Mouse (Mus musculus) brown adipose tissue, adult 24 weeks (tissue): ENCODE measurements around the gene Psat1. TPM values are rescaled to one million over a fixed set of nuclear protein-coding genes. Genes with fewer than 3 reads are reported as not detected.
A peak's percentile ranks its signal among the peaks of the same experiment; 100 is the strongest.

ENCODE experiments used
- H3K27ac ChIP-seq: fragments of 200-500 bp; replicated peaks from 2 replicates; pipeline ENCODE4 v1.5.1; 2012; ENCODE audit warnings: low read depth, mild to moderate bottlenecking, low read length
- H3K4me1 ChIP-seq: fragments of 200-500 bp; 2 replicates; pipeline ENCODE4 v1.6.1; 2012; ENCODE audit warnings: low read length, mixed read lengths; ENCODE audit not compliant: control insufficient read depth, insufficient read depth, insufficient read length
- H3K4me3 ChIP-seq: fragments of 200-500 bp; 2 replicates; pipeline ENCODE4 v1.5.1; 2012; ENCODE audit warnings: low read depth, mild to moderate bottlenecking, low read length, moderate library complexity; ENCODE audit not compliant: insufficient read depth
- polyA plus RNA-seq: library from polyadenylated mRNA; stranded (reverse); fragments of >200 nt; gene quantifications from 2 replicates; pipeline ENCODE4 v1.2.4, GENCODE M21; 2012; ENCODE audit not compliant: missing spikeins, insufficient read depth, insufficient read length

Gene Psat1
- polyA plus RNA-seq, 1 experiment = 11.5 TPM

- Histone ChIP-seq H3K4me3 (no peak overlapping the region), H3K27ac (no peak overlapping the region), H3K4me1 (peaks cover 11% of the 10 kb centered on the region; the same call in 1 of the 2 replicates)
These were observed 39.1 kb downstream of the Psat1 start for GRCm38 (mm10) chr19:15908016-15908415.

DNA sequence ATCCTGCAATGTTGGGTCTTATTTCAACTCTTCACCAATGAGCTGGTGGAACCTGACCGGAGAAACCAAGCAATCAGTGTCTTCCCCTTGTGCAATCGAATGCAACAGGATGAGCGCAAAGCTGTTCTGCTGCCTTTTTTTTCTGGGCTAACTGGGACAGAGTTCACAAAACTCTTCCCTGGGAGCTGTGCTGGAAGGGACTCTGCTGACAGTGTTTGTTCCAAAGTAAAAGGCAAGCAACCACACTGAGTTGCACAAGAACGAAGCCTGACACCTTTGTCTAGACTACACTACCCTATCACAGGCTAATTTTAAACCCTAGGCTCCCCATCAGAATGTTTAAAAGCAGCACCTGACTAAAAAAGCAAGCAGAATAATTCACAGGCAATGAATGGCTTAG is 42.4 kb downstream of the Psat1 start:
- H3K27ac ChIP-seq = peak overlapping the region; percentile 57; the same call in 1 of the 2 replicates
- H3K4me1 ChIP-seq = peaks cover 11% of the 10 kb centered on the region; the same call in 1 of the 2 replicates
- no peak overlapping the region for H3K4me3 ChIP-seq

- no peak overlapping the region for H3K4me3 ChIP-seq
- peak overlapping the region; percentile 69 for H3K27ac ChIP-seq
- H3K4me1 ChIP-seq = peaks cover 11% of the 10 kb centered on the region; the same call in 1 of the 2 replicates
These were observed 43.3 kb downstream of the Psat1 start for GRCm38 (mm10) chr19:15903508-15904480.

- H3K4me3 ChIP-seq = no peak overlapping the region
- no peaks in the 10 kb centered on the region for H3K4me1 ChIP-seq
- H3K27ac ChIP-seq = no peak overlapping the region
These were observed 51.5 kb downstream of the Psat1 start for GRCm38 (mm10) chr19:15895681-15896080.

- H3K4me1 ChIP-seq = no peaks in the 10 kb centered on the region
- H3K4me3 ChIP-seq = no peak overlapping the region
- H3K27ac ChIP-seq = no peak overlapping the region
These were observed 55.0 kb downstream of the Psat1 start for GRCm38 (mm10) chr19:15892146-15892545.

DNA sequence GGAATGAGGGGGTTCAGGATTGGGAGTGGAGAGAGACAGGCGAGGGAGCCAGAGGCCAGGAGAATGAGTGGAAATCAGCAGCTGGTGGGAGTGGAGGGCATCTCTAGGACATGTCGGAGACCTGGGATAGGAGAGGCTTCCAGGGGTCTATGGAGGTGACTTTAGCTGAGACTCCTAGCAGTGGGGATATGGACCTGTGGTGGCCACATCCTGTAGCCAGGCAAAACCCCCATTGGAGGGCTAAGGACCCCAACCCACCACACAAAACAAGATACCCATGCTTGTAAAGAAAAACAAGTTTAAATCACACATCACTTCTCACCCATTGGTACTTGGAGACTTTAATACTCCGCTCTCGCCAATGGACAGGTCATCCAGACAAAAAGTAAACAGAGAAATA is 58.7 kb downstream of the Psat1 start:
- Histone ChIP-seq H3K4me1 (no peaks in the 10 kb centered on the region), H3K27ac (no peak overlapping the region), H3K4me3 (no peak overlapping the region)

GRCm38 (mm10) chr19:15882705-15883426 is 64.3 kb downstream of the Psat1 start:
- H3K27ac ChIP-seq = no peak overlapping the region
- no peaks in the 10 kb centered on the region for H3K4me1 ChIP-seq
- no peak overlapping the region for H3K4me3 ChIP-seq

- H3K4me3 ChIP-seq = no peak overlapping the region
- H3K27ac ChIP-seq = no peak overlapping the region
- H3K4me1 ChIP-seq = no peaks in the 10 kb centered on the region
These were observed 66.4 kb downstream of the Psat1 start for GRCm38 (mm10) chr19:15880731-15881130.

DNA sequence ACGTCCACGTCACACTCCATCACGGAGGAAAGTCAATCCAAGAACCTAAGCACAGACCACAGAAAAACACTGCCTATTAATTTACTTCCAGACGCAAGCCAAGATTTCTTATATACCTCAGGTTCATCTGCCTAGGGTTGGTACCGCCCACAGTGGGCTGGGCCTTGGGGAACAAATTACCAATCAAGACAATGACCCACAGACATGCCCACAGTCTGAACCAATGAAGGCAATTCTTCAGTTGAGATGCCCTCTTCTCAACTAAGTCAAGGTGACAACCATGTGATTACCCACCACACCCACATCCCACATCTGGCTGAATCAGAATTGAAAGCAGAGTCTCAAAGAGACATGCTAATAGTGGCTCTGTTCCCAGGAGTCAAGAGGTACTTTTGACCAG is 67.9 kb downstream of the Psat1 start:
- Histone ChIP-seq H3K4me1 (no peaks in the 10 kb centered on the region), H3K4me3 (no peak overlapping the region), H3K27ac (no peak overlapping the region)

DNA sequence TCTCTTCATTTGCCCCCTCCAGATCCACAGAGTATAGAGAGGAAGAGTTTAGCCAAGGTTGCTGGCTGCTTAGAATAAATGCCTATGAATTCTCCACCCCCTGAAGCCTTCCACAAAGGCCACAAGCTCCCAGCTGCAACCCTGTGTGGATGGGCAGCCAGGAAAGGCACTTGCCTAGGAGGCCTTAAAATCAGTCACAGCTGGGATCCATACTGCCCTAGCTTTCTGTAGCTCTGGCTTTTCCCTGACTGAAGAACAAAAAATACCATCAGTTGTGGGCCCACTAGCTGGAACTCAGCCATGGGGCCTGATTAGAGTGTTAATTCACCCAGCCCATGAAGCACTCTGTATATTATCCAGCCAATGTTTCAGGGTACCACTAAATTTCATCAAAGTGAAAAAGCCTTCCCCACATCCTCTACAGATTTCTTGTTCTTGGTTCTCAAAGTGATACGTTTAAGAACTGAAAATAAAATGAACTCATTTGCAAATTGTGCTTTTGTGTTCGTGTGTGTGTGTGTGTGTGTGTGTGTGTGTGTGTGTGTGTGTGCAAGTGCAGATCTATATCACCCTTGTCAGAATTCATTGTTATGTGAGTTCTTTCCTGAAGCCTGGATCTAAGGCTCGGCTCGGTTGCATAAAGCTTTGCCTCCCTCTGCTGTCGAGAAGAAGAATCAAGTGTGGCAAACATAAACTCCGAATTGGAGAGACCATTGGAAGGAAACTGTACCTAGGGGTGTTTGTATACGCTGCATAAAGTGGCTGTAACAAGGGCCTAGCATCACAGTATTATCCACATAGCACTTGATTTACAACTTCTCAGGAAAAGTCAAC is 78.1 kb downstream of the Psat1 start:
- Histone ChIP-seq H3K27ac (no peak overlapping the region), H3K4me1 (no peaks in the 10 kb centered on the region), H3K4me3 (no peak overlapping the region)

DNA sequence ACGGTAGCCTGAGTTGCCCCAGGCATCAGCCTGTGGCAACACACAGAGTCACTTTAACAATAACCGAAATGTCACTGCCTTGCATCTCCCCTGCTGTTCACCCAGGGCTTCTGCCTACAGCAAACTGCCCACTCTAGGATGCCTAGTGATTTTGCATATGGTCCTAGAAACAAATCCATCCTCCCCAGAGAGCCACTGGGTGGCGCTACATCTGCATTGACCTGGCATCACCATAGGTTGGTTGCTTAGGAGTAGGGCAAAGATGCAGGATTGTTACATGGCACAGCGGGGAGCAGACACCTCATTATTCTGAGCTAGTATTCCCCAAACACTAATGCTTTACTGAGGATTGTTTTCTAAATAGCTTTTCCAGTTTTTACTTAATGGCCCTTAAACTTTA is 80.3 kb downstream of the Psat1 start:
- Histone ChIP-seq H3K4me3 (no peak overlapping the region), H3K27ac (no peak overlapping the region), H3K4me1 (no peaks in the 10 kb centered on the region)

DNA sequence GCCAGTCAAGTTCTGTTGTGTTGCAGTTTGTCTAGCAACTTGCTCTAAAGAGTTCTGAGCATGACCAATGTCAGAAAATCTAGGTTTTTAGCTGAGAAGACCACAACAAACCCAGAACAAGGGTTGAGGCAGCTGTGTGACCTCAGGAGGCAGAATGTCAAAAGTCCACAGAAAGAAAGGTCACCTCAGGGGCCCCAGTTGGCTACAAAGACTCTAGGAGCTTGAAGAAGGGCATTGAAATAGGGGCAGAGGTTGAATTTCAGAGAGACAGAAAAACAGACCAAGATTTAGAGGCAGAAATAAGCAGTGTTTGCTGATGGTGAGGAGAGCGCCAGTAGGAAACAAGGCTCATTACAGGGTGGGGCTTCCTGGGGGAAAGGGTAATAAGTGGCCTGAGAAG is 81.0 kb downstream of the Psat1 start:
- Histone ChIP-seq H3K27ac (no peak overlapping the region), H3K4me3 (no peak overlapping the region), H3K4me1 (no peaks in the 10 kb centered on the region)

DNA sequence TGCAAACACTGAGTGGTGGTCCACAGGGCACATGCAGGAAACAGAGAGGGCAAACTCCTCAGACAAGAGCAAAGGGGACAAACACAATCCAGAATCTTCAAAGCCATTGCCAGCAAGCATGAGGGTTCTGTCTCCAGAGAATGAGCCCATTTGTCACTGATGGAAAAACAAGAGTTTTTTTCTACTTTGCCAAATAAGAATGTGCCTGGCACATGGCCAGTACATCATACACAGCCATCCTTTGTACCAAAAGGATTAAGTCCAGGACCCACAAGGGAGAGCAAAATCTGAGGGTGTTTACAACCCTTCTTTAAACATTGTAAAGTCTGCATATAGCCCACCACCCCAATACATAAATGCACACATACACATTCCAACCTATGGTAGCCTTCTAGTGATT is 81.7 kb downstream of the Psat1 start:
- Histone ChIP-seq H3K27ac (no peak overlapping the region), H3K4me3 (no peak overlapping the region), H3K4me1 (no peaks in the 10 kb centered on the region)

DNA sequence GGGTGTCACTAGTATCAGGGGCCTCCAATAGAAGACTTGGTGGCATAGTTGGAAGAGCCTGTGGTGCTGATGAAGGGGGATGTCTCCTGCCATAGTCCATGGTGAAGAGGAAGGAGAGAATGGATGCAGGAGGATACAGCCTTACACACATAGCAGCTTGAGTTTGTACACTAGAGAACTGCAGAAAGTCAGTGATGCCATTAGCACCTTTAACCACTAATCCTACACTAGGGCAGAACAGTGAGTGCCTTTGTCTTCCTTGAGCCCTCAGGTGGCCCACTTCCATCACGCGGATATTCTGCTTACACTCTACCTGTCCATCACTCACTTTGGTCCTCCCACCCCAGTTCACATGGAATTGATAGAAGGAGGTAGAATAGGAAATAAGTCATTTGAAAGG is 83.0 kb downstream of the Psat1 start:
- no peak overlapping the region for H3K4me3 ChIP-seq
- H3K4me1 ChIP-seq = no peaks in the 10 kb centered on the region
- no peak overlapping the region for H3K27ac ChIP-seq

- Histone ChIP-seq H3K4me1 (no peaks in the 10 kb centered on the region), H3K27ac (no peak overlapping the region), H3K4me3 (no peak overlapping the region)
These were observed 91.8 kb downstream of the Psat1 start for GRCm38 (mm10) chr19:15855379-15855778.
